Mouse (Mus musculus) midbrain, embryonic 16.5 days (tissue): ENCODE data around the gene Serbp1. TPM values are rescaled to one million over a fixed set of nuclear protein-coding genes. Genes with fewer than 3 reads are reported as not detected.
"Not testable (repeated sequence)": the region's sequence is repeated elsewhere in the genome, so short reads cannot be mapped to it uniquely, and the experiment has no call there.

Source experiments
- ATAC-seq: fragments of 200-750 bp; cut with Nextera tagmentation; 2 replicates; pipeline ENCODE4 v1.8.0; 2017; ENCODE audit warnings: moderate TSS enrichment
- H3K27ac ChIP-seq: fragments of 300-500 bp; sonication (generic); 2 replicates; pipeline ENCODE4 v1.5.1; 2014; ENCODE audit warnings: mild to moderate bottlenecking, low read length, mixed read lengths
- H3K27me3 ChIP-seq: fragments of 300-500 bp; sonication (generic); 2 replicates; pipeline ENCODE4 v1.6.1; 2014; ENCODE audit warnings: low read depth, low read length, mixed read lengths; ENCODE audit not compliant: control insufficient read depth, insufficient read depth
- H3K36me3 ChIP-seq: fragments of 300-500 bp; sonication (generic); 2 replicates; pipeline ENCODE4 v1.6.1; 2014; ENCODE audit warnings: mild to moderate bottlenecking, low read length, moderate library complexity, mixed read lengths; ENCODE audit not compliant: control insufficient read depth, insufficient read depth
- H3K4me1 ChIP-seq: fragments of 300-500 bp; sonication (generic); 2 replicates; pipeline ENCODE4 v1.6.1; 2014; ENCODE audit warnings: mild to moderate bottlenecking, low read length, mixed read lengths; ENCODE audit not compliant: control insufficient read depth, insufficient read depth
- H3K4me2 ChIP-seq: fragments of 300-500 bp; sonication (generic); 2 replicates; pipeline ENCODE4 v1.6.1; 2014; ENCODE audit warnings: mild to moderate bottlenecking, low read length, mixed read lengths
- H3K4me3 ChIP-seq: fragments of 300-500 bp; sonication (generic); 2 replicates; pipeline ENCODE4 v1.5.1; 2014; ENCODE audit warnings: low read depth, mild to moderate bottlenecking, low read length, moderate library complexity, mixed read lengths
- H3K9ac ChIP-seq: fragments of 300-500 bp; sonication (generic); 2 replicates; pipeline ENCODE4 v1.6.1; 2014; ENCODE audit warnings: low read depth, low read length, mixed read lengths
- H3K9me3 ChIP-seq: fragments of 300-500 bp; sonication (generic); replicated peaks from 2 replicates; pipeline ENCODE4 v1.6.1; 2014; ENCODE audit warnings: mild to moderate bottlenecking, low read length, mixed read lengths; ENCODE audit not compliant: control insufficient read depth, poor library complexity, severe bottlenecking
- WGBS: fragments of 180-500 bp; shearing (Covaris S2); extraction: QIAGEN DNeasy Blood & Tissue Kit; methylation state at CpG from one replicate; pipeline ENCODE4 v1.1.7; 2014; 5-methylcytosine and 5-hydroxymethylcytosine counted together
- polyA plus RNA-seq: library from polyadenylated mRNA; unstranded; fragments of >200 nt; fragmentation: Nextera tagmentation; extraction: Ambion mirVana; gene quantifications from 2 replicates; pipeline ENCODE4 v1.2.1, GENCODE M21; 2015

The Serbp1 gene
- polyA plus RNA-seq, 1 experiment from 2014 or later, result 270 TPM

- no peak overlapping the region for H3K27ac ChIP-seq
- ATAC-seq, result no peak
- WGBS, result 92% methylated on average over 4 of the region's 4 CpGs
Observed at GRCm38 (mm10) chr6:67213429-67214098, 24.4 kb upstream of the Serbp1 start.

GRCm38 (mm10) chr6:67217402-67217801 lies 20.6 kb upstream of the Serbp1 start:
- Histone ChIP-seq H3K27ac (no peak overlapping the region), H3K9me3 (no peaks in the 10 kb centered on the region), H3K9ac (no peak overlapping the region), H3K4me3 (no peak overlapping the region), H3K36me3 (no peaks in the 10 kb centered on the region), H3K27me3 (no peaks in the 10 kb centered on the region), H3K4me1 (no peaks in the 10 kb centered on the region), H3K4me2 (no peak overlapping the region)
- 92% methylated on average over 4 of the region's 4 CpGs for WGBS
- no peak for ATAC-seq

More at GRCm38 (mm10) chr6:67213429-67214098, 24.4 kb upstream of the Serbp1 start:
- Histone ChIP-seq H3K4me3 (no peak overlapping the region), H3K4me2 (no peak overlapping the region), H3K4me1 (no peaks in the 10 kb centered on the region), H3K36me3 (no peaks in the 10 kb centered on the region), H3K9me3 (no peaks in the 10 kb centered on the region), H3K9ac (no peak overlapping the region), H3K27me3 (no peaks in the 10 kb centered on the region)

- Histone ChIP-seq H3K4me1 (no peaks in the 10 kb centered on the region), H3K4me2 (no peak overlapping the region), H3K27ac (no peak overlapping the region), H3K4me3 (no peak overlapping the region), H3K9ac (no peak overlapping the region), H3K36me3 (no peaks in the 10 kb centered on the region), H3K27me3 (no peaks in the 10 kb centered on the region), H3K9me3 (no peaks in the 10 kb centered on the region)
- 83% methylated on average over 1 of the region's 1 CpGs for WGBS
- ATAC-seq, result no peak
Observed at GRCm38 (mm10) chr6:67217846-67218245, 20.1 kb upstream of the Serbp1 start.

GRCm38 (mm10) chr6:67218566-67218965 lies 19.4 kb upstream of the Serbp1 start:
- no peaks in the 10 kb centered on the region for H3K9me3 ChIP-seq
- no peak overlapping the region for H3K4me2 ChIP-seq
- H3K4me3 ChIP-seq, result no peak overlapping the region
- H3K27me3 ChIP-seq, result no peaks in the 10 kb centered on the region
- no peaks in the 10 kb centered on the region for H3K4me1 ChIP-seq
- no peak overlapping the region for H3K27ac ChIP-seq
- no peak for ATAC-seq
- no peak overlapping the region for H3K9ac ChIP-seq
- H3K36me3 ChIP-seq, result no peaks in the 10 kb centered on the region

GRCm38 (mm10) chr6:67219931-67220330 lies 18.0 kb upstream of the Serbp1 start:
- H3K9me3 ChIP-seq, H3K27ac ChIP-seq, H3K4me2 ChIP-seq, H3K27me3 ChIP-seq, H3K4me1 ChIP-seq, H3K36me3 ChIP-seq, ATAC-seq, H3K4me3 ChIP-seq, H3K9ac ChIP-seq: not testable (repeated sequence)
- WGBS, result 92% methylated on average over 14 of the region's 14 CpGs

- Histone ChIP-seq H3K9me3 (no peaks in the 10 kb centered on the region), H3K4me3 (no peak overlapping the region), H3K27me3 (no peaks in the 10 kb centered on the region), H3K4me1 (no peaks in the 10 kb centered on the region), H3K36me3 (no peaks in the 10 kb centered on the region), H3K27ac (no peak overlapping the region), H3K9ac (no peak overlapping the region), H3K4me2 (no peak overlapping the region)
- ATAC-seq, result no peak
Observed at GRCm38 (mm10) chr6:67220731-67221130, 17.2 kb upstream of the Serbp1 start.

GRCm38 (mm10) chr6:67223082-67223481 lies 14.9 kb upstream of the Serbp1 start:
- H3K9me3 ChIP-seq, result no peaks in the 10 kb centered on the region
- H3K4me3 ChIP-seq, result no peak overlapping the region
- H3K36me3 ChIP-seq, result no peaks in the 10 kb centered on the region
- peaks cover under 1% of the 10 kb centered on the region; the same call in 1 of the 2 replicates for H3K4me1 ChIP-seq
- H3K4me2 ChIP-seq, result no peak overlapping the region
- no peak overlapping the region for H3K27ac ChIP-seq
- 75% methylated on average over 1 of the region's 1 CpGs for WGBS
- H3K9ac ChIP-seq, result no peak overlapping the region
- no peaks in the 10 kb centered on the region for H3K27me3 ChIP-seq
- ATAC-seq, result no peak

- 80% methylated on average over 1 of the region's 1 CpGs for WGBS
- Histone ChIP-seq H3K4me2 (no peak overlapping the region), H3K4me3 (no peak overlapping the region), H3K9me3 (no peaks in the 10 kb centered on the region), H3K36me3 (no peaks in the 10 kb centered on the region), H3K4me1 (peaks cover 5% of the 10 kb centered on the region), H3K9ac (no peak overlapping the region), H3K27me3 (no peaks in the 10 kb centered on the region), H3K27ac (no peak overlapping the region)
- no peak for ATAC-seq
Observed at GRCm38 (mm10) chr6:67223499-67223898, 14.5 kb upstream of the Serbp1 start.

GRCm38 (mm10) chr6:67226286-67226685 lies 11.7 kb upstream of the Serbp1 start:
- WGBS, result 76% methylated on average over 4 of the region's 4 CpGs
- H3K36me3 ChIP-seq, result no peaks in the 10 kb centered on the region

More at GRCm38 (mm10) chr6:67226286-67226685, 11.7 kb upstream of the Serbp1 start:
- ATAC-seq, result no peak
- no peaks in the 10 kb centered on the region for H3K27me3 ChIP-seq
- H3K9ac ChIP-seq, result no peak overlapping the region
- no peaks in the 10 kb centered on the region for H3K9me3 ChIP-seq
- H3K4me1 ChIP-seq, result peaks cover 15% of the 10 kb centered on the region
- H3K4me3 ChIP-seq, result no peak overlapping the region
- no peak overlapping the region for H3K27ac ChIP-seq
- no peak overlapping the region for H3K4me2 ChIP-seq
